Mouse (Mus musculus): Measurements from ENCODE around the gene Tmbim6.

DNA sequence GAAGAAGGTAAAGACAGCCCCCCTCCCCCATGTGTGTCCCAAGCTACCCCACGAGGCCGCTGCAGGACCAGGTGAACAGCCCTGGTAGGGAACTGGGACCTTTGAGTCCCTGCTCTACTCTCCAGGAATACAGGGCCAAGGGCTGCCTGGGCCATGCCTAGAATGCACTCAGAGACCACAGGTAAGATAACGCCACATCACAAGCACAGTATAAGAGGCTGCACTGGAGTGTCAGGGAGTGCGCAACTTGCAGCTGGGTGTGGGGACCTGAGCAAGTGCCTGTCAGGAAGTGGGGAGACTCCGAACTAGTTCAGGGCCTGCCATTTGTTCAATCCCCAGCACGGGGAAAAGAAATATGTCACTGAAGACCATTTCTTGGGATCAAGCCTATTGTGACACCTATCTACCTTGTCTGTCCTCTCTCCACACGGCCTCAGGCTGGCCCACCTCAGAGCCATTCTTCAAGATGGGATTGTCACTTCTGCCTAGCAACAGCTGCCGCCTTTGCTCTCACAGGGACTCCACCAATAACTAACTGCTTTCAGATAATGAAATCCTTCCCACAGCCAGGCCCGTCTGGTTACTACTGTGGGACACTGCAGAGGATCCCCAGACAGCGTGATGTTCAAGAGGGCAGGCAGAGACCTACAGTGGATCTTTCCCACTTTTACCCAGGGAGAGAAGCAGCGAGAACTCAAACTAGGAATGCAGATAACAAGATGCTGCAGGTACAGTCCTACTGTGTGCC lies 60.6 kb downstream of the Tmbim6 start:
- TF ChIP-seq CTCF (IDR thresholded peaks at IDR 0.05; ENCODE audit: borderline replicate concordance, insufficient read depth, low read length) (no peak), POLR2A (IDR thresholded peaks at IDR 0.05; ENCODE audit: low read depth, low read length) (no peak)

Data from embryonic fibroblast, embryonic 13.5 days (primary cell).